Mouse (Mus musculus): ENCODE data around the gene Fam120a. TPM values are rescaled to one million over a fixed set of nuclear protein-coding genes. Genes with fewer than 3 reads are reported as not detected.

Fam120a gene
- polyA plus RNA-seq (2021; fragmentation: Nextera tagmentation): 21.1 and 27.0 TPM in 2 replicates
- long read RNA-seq, experiment 1, full-length matches to known transcripts: 12 of 94 reads
- long read RNA-seq, experiment 1, partial matches to known transcripts: 78 of 94 reads
- long read RNA-seq, experiment 1, other reads (novel, unspliced or antisense): 4 of 94 reads
- long read RNA-seq, experiment 2, full-length matches to known transcripts: 2 of 61 reads
- long read RNA-seq, experiment 2, partial matches to known transcripts: 24 of 61 reads
- long read RNA-seq, experiment 2, other reads (novel, unspliced or antisense): 35 of 61 reads

DNA sequence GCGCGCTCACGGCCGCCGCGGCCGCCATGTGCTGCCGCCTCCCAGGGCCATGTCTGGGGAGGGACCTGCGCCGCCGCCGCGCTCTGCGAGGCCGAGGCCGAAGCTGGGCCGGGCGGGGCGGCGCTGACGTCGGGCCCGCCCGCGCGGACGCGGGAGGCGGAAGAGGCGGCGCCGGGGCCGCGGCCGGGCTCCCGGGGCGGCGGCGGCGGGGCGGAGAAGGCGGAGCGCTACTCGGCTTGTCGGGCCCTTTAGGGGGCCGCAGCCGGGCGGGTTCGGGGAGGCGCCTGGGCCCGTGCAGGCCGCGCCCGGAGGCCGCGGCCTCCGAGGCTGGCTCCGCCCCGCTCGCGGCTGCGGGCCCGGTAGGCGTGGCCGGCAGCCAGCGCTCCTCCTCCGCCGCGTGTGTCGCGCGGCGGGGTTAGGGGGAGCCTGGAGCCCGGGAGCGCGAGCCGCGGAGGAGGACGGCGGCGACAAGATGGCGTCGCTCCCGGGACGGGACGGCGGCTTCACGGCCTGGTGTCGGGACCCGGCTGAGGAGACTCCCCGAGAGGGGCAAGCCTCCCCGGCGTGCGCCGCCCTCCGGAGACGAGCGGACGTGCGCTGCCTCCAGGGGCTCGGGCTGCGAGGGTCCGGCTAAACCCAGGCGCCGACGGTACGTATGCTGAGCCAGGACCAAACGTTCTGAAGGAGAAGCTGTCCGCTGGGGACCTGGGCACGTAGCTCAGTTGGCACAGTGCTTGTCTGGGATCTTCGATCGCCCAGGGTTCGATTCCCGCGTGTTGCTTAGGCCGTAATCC, at the start of gene Fam120a:
Fam120a (minus strand) TSS at position 62 of the 794 bp plus-strand sequence.

DNA sequence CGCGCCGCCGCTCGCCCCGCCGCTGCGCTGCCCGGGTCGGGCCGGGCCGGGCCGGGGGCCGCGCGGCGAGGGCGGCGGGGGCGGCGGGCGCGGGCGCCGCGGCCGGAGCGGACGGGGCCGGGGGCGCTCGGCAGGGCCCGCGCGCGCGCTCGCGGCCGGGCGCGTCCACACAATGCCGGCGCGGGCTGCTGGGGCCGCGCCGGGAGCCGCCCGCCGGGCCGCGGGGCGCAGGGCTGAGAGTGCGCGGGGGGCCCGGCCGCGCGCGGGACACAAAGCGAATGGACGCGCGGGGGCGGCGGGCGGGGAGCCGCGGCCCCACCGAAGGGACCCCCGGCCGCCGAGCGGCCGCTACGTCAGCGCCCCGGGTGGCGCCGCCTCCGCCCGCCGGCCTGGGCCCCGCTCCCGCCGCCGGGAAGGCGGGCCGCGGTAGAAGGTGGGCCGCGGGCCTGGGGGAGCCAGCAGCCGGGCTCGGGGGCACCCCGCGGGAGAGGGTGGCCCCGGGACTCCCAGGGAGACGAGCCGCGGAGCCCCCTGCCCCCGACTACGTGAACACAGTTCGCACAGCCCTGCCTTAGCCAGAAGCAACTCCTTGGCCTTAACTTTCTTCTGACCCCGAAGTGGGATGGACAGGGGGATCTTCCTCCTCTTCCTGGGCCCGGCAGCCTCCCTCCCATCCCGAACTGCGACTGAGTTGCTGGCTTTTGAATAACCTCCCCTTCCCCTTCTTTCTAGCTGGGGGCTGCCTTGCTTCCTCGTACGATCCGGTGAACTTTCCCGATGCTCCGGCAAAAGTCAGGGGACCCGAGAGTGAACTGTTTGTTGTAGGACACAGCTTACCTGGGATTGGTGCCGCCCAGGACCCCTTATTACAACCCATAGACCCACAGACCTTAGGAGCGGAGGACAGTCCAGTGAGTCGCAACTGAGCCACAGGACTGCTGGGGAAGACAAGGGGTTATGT, 96.8 kb downstream of the Fam120a start, which contains the start of gene Phf2:
Phf2 (minus strand) TSS at position 349 of the 961 bp plus-strand sequence.

Other genes with a start within 250 kb of the Fam120a start
- gene Phf2, start 96.9 kb downstream of the Fam120a start, polyA plus RNA-seq (2021; fragmentation: Nextera tagmentation): 1.4 and 2.3 TPM in 2 replicates
- 7.9 and 13.0 TPM in 2 replicates for gene Wnk2, start 180.0 kb upstream of the Fam120a start, polyA plus RNA-seq (2021; fragmentation: Nextera tagmentation)
- gene Ninj1, start 219.5 kb upstream of the Fam120a start, polyA plus RNA-seq (2021; fragmentation: Nextera tagmentation): 43.2 and 46.7 TPM in 2 replicates
- 21.9 and 29.5 TPM in 2 replicates for gene Card19, start 248.0 kb upstream of the Fam120a start, polyA plus RNA-seq (2021; fragmentation: Nextera tagmentation)